Mouse (Mus musculus): ENCODE measurements around the gene Wwox. TPM values are rescaled to one million over a fixed set of nuclear protein-coding genes. Genes with fewer than 3 reads are reported as not detected.

Wwox gene
- total RNA-seq, 1 experiment: 12.5 TPM

DNA sequence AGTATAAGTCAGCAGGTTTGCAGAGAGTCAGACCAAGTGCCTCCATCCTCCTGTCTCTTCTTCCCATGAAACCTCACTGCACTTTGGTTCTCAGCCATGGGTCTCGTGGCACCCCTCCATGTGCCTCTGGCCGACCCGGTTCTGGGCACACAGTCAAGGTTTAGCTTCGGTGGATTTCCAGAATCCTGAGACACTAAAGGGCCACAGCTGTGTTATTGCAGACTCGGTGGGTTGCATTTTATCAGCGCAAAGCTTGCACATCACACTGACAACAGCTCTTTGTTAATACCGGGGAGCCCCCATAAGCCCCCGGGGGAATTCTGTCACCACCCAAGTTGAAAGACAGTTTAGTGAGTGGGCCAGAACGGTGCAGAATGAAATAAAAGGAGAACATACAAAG lies 707.6 kb downstream of the Wwox start:
- no peak overlapping the region for H3K9ac ChIP-seq (ENCODE audit: insufficient read depth, low read depth, low read length, poor library complexity, severe bottlenecking)
- no peak overlapping the region for H3K27ac ChIP-seq (ENCODE audit: insufficient read depth, low read depth, low read length, poor library complexity, severe bottlenecking)
- H3K4me3 ChIP-seq (ENCODE audit: insufficient read depth in 1 of 2, low read depth in 1 of 2, low read length in 2 of 2, poor library complexity in 1 of 2, severe bottlenecking in 1 of 2): no peak overlapping the region
- H3K9me3 ChIP-seq (ENCODE audit: control insufficient read depth, insufficient read depth, low read depth, low read length): no peaks in the 10 kb centered on the region
- no peak for DNase-seq (ENCODE audit: low read depth, low spot score)
- H3K36me3 ChIP-seq (ENCODE audit: control insufficient read depth, insufficient read depth, low read length, poor library complexity, severe bottlenecking): no peaks in the 10 kb centered on the region
- H3K4me1 ChIP-seq (ENCODE audit: control insufficient read depth in 2 of 2, insufficient read depth in 2 of 2, low read length in 2 of 2, poor library complexity in 1 of 2): no peaks in the 10 kb centered on the region
- TF ChIP-seq ZNF384 (IDR thresholded peaks at IDR 0.05; ENCODE audit: low read depth, low read length) (no peak), MAFK (IDR thresholded peaks at IDR 0.05; ENCODE audit: insufficient read depth, low read depth, low read length) (no peak), ZC3H11A (IDR thresholded peaks at IDR 0.05; ENCODE audit: borderline replicate concordance, low read depth, low read length) (no peak), HCFC1 (IDR thresholded peaks at IDR 0.05; ENCODE audit: borderline replicate concordance, insufficient read depth, low read length) (no peak), CHD2 (IDR thresholded peaks at IDR 0.05; ENCODE audit: low read depth, low read length) (no peak)
- in situ Hi-C loops (cut with MboI; ENCODE audit: low sequenced_read_pairs in 2 of 2, unreplicated experiment in 2 of 2): no loop called here

DNA sequence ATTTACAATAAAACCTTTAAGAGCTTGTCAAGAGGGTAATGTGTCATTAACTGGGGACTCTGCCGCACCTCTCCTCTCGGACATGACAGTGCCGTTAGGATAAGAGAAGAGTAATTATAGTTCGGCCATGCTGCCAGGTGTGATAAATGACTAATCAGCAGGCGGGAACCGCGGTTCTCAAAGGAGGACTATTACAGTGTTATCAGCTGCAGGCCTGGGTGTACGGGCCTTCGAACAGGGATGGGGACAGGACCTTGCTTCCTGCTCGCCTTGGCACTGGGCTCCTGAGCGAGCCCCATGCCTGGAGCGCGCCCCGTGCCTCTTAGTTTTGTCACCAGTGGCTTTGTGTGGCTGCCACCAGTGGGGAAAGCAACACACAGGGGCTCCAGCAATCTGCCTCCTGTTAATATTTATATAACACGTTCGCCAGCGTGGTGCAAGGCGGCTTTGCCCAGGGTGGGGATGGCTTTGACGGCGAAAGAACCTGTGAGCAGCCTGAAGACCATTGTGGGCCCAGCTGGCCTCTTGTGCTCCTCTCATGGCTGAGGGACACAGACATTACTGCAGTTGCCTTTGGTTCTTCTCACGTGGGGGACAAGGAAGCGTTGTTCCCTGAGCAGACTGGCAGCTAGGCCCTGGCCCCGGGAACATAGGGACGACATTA lies 711.1 kb downstream of the Wwox start:
- no peak for DNase-seq (ENCODE audit: low read depth, low spot score)
- Histone ChIP-seq H3K9me3 (ENCODE audit: control insufficient read depth, insufficient read depth, low read depth, low read length) (no peaks in the 10 kb centered on the region), H3K9ac (ENCODE audit: insufficient read depth, low read depth, low read length, poor library complexity, severe bottlenecking) (no peak overlapping the region), H3K36me3 (ENCODE audit: control insufficient read depth, insufficient read depth, low read length, poor library complexity, severe bottlenecking) (no peaks in the 10 kb centered on the region), H3K4me3 (ENCODE audit: insufficient read depth in 1 of 2, low read depth in 1 of 2, low read length in 2 of 2, poor library complexity in 1 of 2, severe bottlenecking in 1 of 2) (peak overlapping the region in 1 of 2 experiments; percentile 16; a peak in 2 of 4 replicates), H3K27ac (ENCODE audit: insufficient read depth, low read depth, low read length, poor library complexity, severe bottlenecking) (no peak overlapping the region), H3K4me1 (ENCODE audit: control insufficient read depth in 2 of 2, insufficient read depth in 2 of 2, low read length in 2 of 2, poor library complexity in 1 of 2) (no peaks in the 10 kb centered on the region)
- in situ Hi-C loops (cut with MboI; ENCODE audit: low sequenced_read_pairs in 2 of 2, unreplicated experiment in 2 of 2): no loop called here
- TF ChIP-seq HCFC1 (IDR thresholded peaks at IDR 0.05; ENCODE audit: borderline replicate concordance, insufficient read depth, low read length) (no peak), ZNF384 (IDR thresholded peaks at IDR 0.05; ENCODE audit: low read depth, low read length) (no peak), MAFK (IDR thresholded peaks at IDR 0.05; ENCODE audit: insufficient read depth, low read depth, low read length) (no peak), CHD2 (IDR thresholded peaks at IDR 0.05; ENCODE audit: low read depth, low read length) (no peak), ZC3H11A (IDR thresholded peaks at IDR 0.05; ENCODE audit: borderline replicate concordance, low read depth, low read length) (no peak)

- H3K27ac ChIP-seq (ENCODE audit: insufficient read depth, low read depth, low read length, poor library complexity, severe bottlenecking): no peak overlapping the region
- H3K9me3 ChIP-seq (ENCODE audit: control insufficient read depth, insufficient read depth, low read depth, low read length): no peaks in the 10 kb centered on the region
- no peak for DNase-seq (ENCODE audit: low read depth, low spot score)
- H3K4me1 ChIP-seq (ENCODE audit: control insufficient read depth in 2 of 2, insufficient read depth in 2 of 2, low read length in 2 of 2, poor library complexity in 1 of 2): no peaks in the 10 kb centered on the region
- TF ChIP-seq HCFC1 (IDR thresholded peaks at IDR 0.05; ENCODE audit: borderline replicate concordance, insufficient read depth, low read length): no peak
- TF ChIP-seq MAFK (IDR thresholded peaks at IDR 0.05; ENCODE audit: insufficient read depth, low read depth, low read length): no peak
- TF ChIP-seq ZC3H11A (IDR thresholded peaks at IDR 0.05; ENCODE audit: borderline replicate concordance, low read depth, low read length): no peak
- no peak for TF ChIP-seq ZNF384 (IDR thresholded peaks at IDR 0.05; ENCODE audit: low read depth, low read length)
- TF ChIP-seq CHD2 (IDR thresholded peaks at IDR 0.05; ENCODE audit: low read depth, low read length): no peak
- H3K9ac ChIP-seq (ENCODE audit: insufficient read depth, low read depth, low read length, poor library complexity, severe bottlenecking): no peak overlapping the region
- in situ Hi-C loops (cut with MboI; ENCODE audit: low sequenced_read_pairs in 2 of 2, unreplicated experiment in 2 of 2): no loop called here
- H3K36me3 ChIP-seq (ENCODE audit: control insufficient read depth, insufficient read depth, low read length, poor library complexity, severe bottlenecking): no peaks in the 10 kb centered on the region
- H3K4me3 ChIP-seq (ENCODE audit: insufficient read depth in 1 of 2, low read depth in 1 of 2, low read length in 2 of 2, poor library complexity in 1 of 2, severe bottlenecking in 1 of 2): no peak overlapping the region
Measured at GRCm38 (mm10) chr8:115151416-115151815, 712.0 kb downstream of the Wwox start.

GRCm38 (mm10) chr8:115154096-115154495 lies 714.6 kb downstream of the Wwox start:
- H3K36me3 ChIP-seq (ENCODE audit: control insufficient read depth, insufficient read depth, low read length, poor library complexity, severe bottlenecking): no peaks in the 10 kb centered on the region
- H3K4me1 ChIP-seq (ENCODE audit: control insufficient read depth in 2 of 2, insufficient read depth in 2 of 2, low read length in 2 of 2, poor library complexity in 1 of 2): peaks cover 5 to 7% of the 10 kb centered on the region in 2 experiments; a peak in 3 of 4 replicates
- no peak overlapping the region for H3K4me3 ChIP-seq (ENCODE audit: insufficient read depth in 1 of 2, low read depth in 1 of 2, low read length in 2 of 2, poor library complexity in 1 of 2, severe bottlenecking in 1 of 2)
- no peak for TF ChIP-seq HCFC1 (IDR thresholded peaks at IDR 0.05; ENCODE audit: borderline replicate concordance, insufficient read depth, low read length)
- TF ChIP-seq MAFK (IDR thresholded peaks at IDR 0.05; ENCODE audit: insufficient read depth, low read depth, low read length): no peak
- no peak for TF ChIP-seq ZC3H11A (IDR thresholded peaks at IDR 0.05; ENCODE audit: borderline replicate concordance, low read depth, low read length)
- no peak for TF ChIP-seq CHD2 (IDR thresholded peaks at IDR 0.05; ENCODE audit: low read depth, low read length)
- no peak for TF ChIP-seq ZNF384 (IDR thresholded peaks at IDR 0.05; ENCODE audit: low read depth, low read length)
- in situ Hi-C loops (cut with MboI; ENCODE audit: low sequenced_read_pairs in 2 of 2, unreplicated experiment in 2 of 2): no loop called here
- no peak for DNase-seq (ENCODE audit: low read depth, low spot score)
- no peaks in the 10 kb centered on the region for H3K9me3 ChIP-seq (ENCODE audit: control insufficient read depth, insufficient read depth, low read depth, low read length)
- no peak overlapping the region for H3K27ac ChIP-seq (ENCODE audit: insufficient read depth, low read depth, low read length, poor library complexity, severe bottlenecking)
- H3K9ac ChIP-seq (ENCODE audit: insufficient read depth, low read depth, low read length, poor library complexity, severe bottlenecking): no peak overlapping the region

Data from ES-E14 (cell line).